ENCODE assay signal across 8 mouse cellular contexts in genomic region chr11:106254767-106255166, GRCm38 (mm10). TPM values are rescaled to one million over a fixed set of nuclear protein-coding genes. Genes with fewer than 3 reads are reported as not detected.
DNase-seq lines count a peak whose midpoint lies in the region; ATAC-seq and TF ChIP-seq lines count a peak whose summit lies in the region.

No protein-coding gene starts in this region.

- H3K4me3 ChIP-seq in lung, embryonic 16.5 days (ENCODE audit: low read length) = peak overlapping the region; percentile 96
- peak overlapping the region; percentile 89 for H3K4me3 ChIP-seq in limb, embryonic 14.5 days (replicated peaks; ENCODE audit: low read length)
- peak overlapping the region; percentile 82 for H3K4me3 ChIP-seq in stomach, embryonic 15.5 days (replicated peaks)

- WGBS in lung, embryonic 16.5 days = 10% methylated on average over 2 of the region's 2 CpGs
- 12% methylated on average over 2 of the region's 2 CpGs for WGBS in limb, embryonic 14.5 days
- WGBS in stomach, embryonic 15.5 days = 14% methylated on average over 2 of the region's 2 CpGs

- H3K36me3 ChIP-seq in lung, embryonic 16.5 days (ENCODE audit: control insufficient read depth, insufficient read depth, low read length) = peaks cover 41% of the 10 kb centered on the region
- H3K36me3 ChIP-seq in limb, embryonic 14.5 days (ENCODE audit: control insufficient read depth, insufficient read depth, low read length) = peaks cover 62% of the 10 kb centered on the region
- peaks cover 43% of the 10 kb centered on the region for H3K36me3 ChIP-seq in stomach, embryonic 15.5 days

- H3K27me3 ChIP-seq in lung, embryonic 16.5 days (ENCODE audit: control insufficient read depth, insufficient read depth, low read depth, low read length) = no peaks in the 10 kb centered on the region
- no peaks in the 10 kb centered on the region for H3K27me3 ChIP-seq in limb, embryonic 14.5 days (ENCODE audit: control insufficient read depth, insufficient read depth, low read length)
- H3K27me3 ChIP-seq in stomach, embryonic 15.5 days (replicated peaks) = no peaks in the 10 kb centered on the region

- H3K9ac ChIP-seq in lung, embryonic 16.5 days (ENCODE audit: low read length) = peak overlapping the region; percentile 91
- peak overlapping the region; percentile 80 for H3K9ac ChIP-seq in limb, embryonic 14.5 days (ENCODE audit: low read depth, low read length, severe bottlenecking)
- peak overlapping the region; percentile 42; the same call in 1 of the 2 replicates for H3K9ac ChIP-seq in stomach, embryonic 15.5 days

- H3K4me1 ChIP-seq in lung, embryonic 16.5 days (replicated peaks; ENCODE audit: control insufficient read depth, insufficient read depth, low read length) = peaks cover 14% of the 10 kb centered on the region
- peaks cover 16% of the 10 kb centered on the region for H3K4me1 ChIP-seq in limb, embryonic 14.5 days (ENCODE audit: control insufficient read depth, insufficient read depth, low read length)
- peaks cover 19% of the 10 kb centered on the region for H3K4me1 ChIP-seq in stomach, embryonic 15.5 days

- H3K9me3 ChIP-seq in lung, embryonic 16.5 days (ENCODE audit: control insufficient read depth, low read length) = no peaks in the 10 kb centered on the region
- H3K9me3 ChIP-seq in limb, embryonic 14.5 days (ENCODE audit: control insufficient read depth, low read length) = no peaks in the 10 kb centered on the region
- no peaks in the 10 kb centered on the region for H3K9me3 ChIP-seq in stomach, embryonic 15.5 days

- no peak overlapping the region for H3K27ac ChIP-seq in lung, embryonic 16.5 days (ENCODE audit: low read length)
- no peak overlapping the region for H3K27ac ChIP-seq in limb, embryonic 14.5 days (replicated peaks; ENCODE audit: low read depth, low read length)
- no peak overlapping the region for H3K27ac ChIP-seq in stomach, embryonic 15.5 days

- no peak for TF ChIP-seq POLR2A in limb, embryonic 14.5 days (IDR thresholded peaks at IDR 0.05; ENCODE audit: borderline replicate concordance, extremely low read depth, insufficient read depth, insufficient read length)

- peak; percentile 14 for DNase-seq in adrenal gland, adult 2 months
- DNase-seq in adrenal gland, postnatal 4 days (ENCODE audit: low spot score in 2 of 2) = no peak
- DNase-seq in lung, postnatal 14 days = no peak
- DNase-seq in limb, embryonic 14.5 days (ENCODE audit: low spot score) = no peak
- DNase-seq in gastrocnemius, postnatal 10 days = no peak
- no peak for DNase-seq in left cerebral cortex, postnatal 36 days (ENCODE audit: low spot score in 2 of 2)

- peak overlapping the region; percentile 85 for H3K4me2 ChIP-seq in lung, embryonic 16.5 days (ENCODE audit: low read depth, low read length)
- H3K4me2 ChIP-seq in limb, embryonic 14.5 days (replicated peaks; ENCODE audit: low read depth, low read length, severe bottlenecking) = peak overlapping the region; percentile 95
- H3K4me2 ChIP-seq in stomach, embryonic 15.5 days = peak overlapping the region; percentile 89

- no peak for ATAC-seq in lung, embryonic 16.5 days (ENCODE audit: low read depth)
- no peak for ATAC-seq in limb, embryonic 14.5 days (ENCODE audit: low FRiP score, low read depth)
- no peak for ATAC-seq in stomach, embryonic 15.5 days (ENCODE audit: insufficient read depth, low FRiP score, low read depth)

- intact Hi-C loops in left cerebral cortex, postnatal 36 days (cut with DNase I) = loop anchor here (5.0 kb wide), 1 partner anchor 37 kb away; the partner anchor contains the start of genes Ccdc47 and Ddx42

RNA-seq across cellular contexts. Expression of gene Ftsj3, which starts 1.1 kb away (rescaled TPM):
- total RNA-seq in adrenal gland, adult 2 months (2021) = 10 to 100 TPM; 49.8 to 53.1 TPM
- 16.2 and 22.5 TPM in 2 replicates for polyA plus RNA-seq in adrenal gland, adult 2 months (2012; rRNA removed)
- 10 to 100 TPM; 69.3 to 71.0 TPM for total RNA-seq in adrenal gland, postnatal 4 days (2021)
- polyA plus RNA-seq in lung, embryonic 16.5 days (2015; fragmentation: Nextera tagmentation; extraction: Ambion mirVana) = 42.9 and 48.7 TPM in 2 replicates
- 36.4 and 43.8 TPM in 2 replicates for polyA plus RNA-seq in limb, embryonic 14.5 days (2012; rRNA removed)
- 54.6 and 55.8 TPM in 2 replicates for polyA plus RNA-seq in limb, embryonic 14.5 days (2014; fragmentation: Nextera tagmentation; extraction: Ambion mirVana)
- 49.7 and 56.5 TPM in 2 replicates for polyA plus RNA-seq in stomach, embryonic 15.5 days (2015; fragmentation: Nextera tagmentation; extraction: Ambion mirVana)
- 10 to 100 TPM; 27.4 to 32.8 TPM for total RNA-seq in gastrocnemius, postnatal 10 days (2021)
- total RNA-seq in left cerebral cortex, postnatal 36 days (2021) = 10 to 100 TPM; 26.0 to 29.8 TPM

RNA-seq across cellular contexts. Expression of gene Psmc5, which starts 1.2 kb away (rescaled TPM):
- total RNA-seq in adrenal gland, adult 2 months (2021) = 100 to 1,000 TPM; 138 to 164 TPM
- polyA plus RNA-seq in adrenal gland, adult 2 months (2012; rRNA removed) = 12.4 and 12.9 TPM in 2 replicates
- 100 to 1,000 TPM; 131 to 138 TPM for total RNA-seq in adrenal gland, postnatal 4 days (2021)
- 242 and 250 TPM in 2 replicates for polyA plus RNA-seq in lung, embryonic 16.5 days (2015; fragmentation: Nextera tagmentation; extraction: Ambion mirVana)
- polyA plus RNA-seq in limb, embryonic 14.5 days (2012; rRNA removed) = 123 and 186 TPM in 2 replicates
- 244 and 253 TPM in 2 replicates for polyA plus RNA-seq in limb, embryonic 14.5 days (2014; fragmentation: Nextera tagmentation; extraction: Ambion mirVana)
- polyA plus RNA-seq in stomach, embryonic 15.5 days (2015; fragmentation: Nextera tagmentation; extraction: Ambion mirVana) = 242 and 266 TPM in 2 replicates
- total RNA-seq in gastrocnemius, postnatal 10 days (2021) = 100 to 1,000 TPM; 134 to 152 TPM
- total RNA-seq in left cerebral cortex, postnatal 36 days (2021) = 100 to 1,000 TPM; 183 to 198 TPM

RNA-seq across cellular contexts. Expression of gene Smarcd2, which starts 18.0 kb away (rescaled TPM):
- 10 to 100 TPM; 64.5 to 80.6 TPM for total RNA-seq in adrenal gland, adult 2 months (2021)
- 112 and 121 TPM in 2 replicates for polyA plus RNA-seq in adrenal gland, adult 2 months (2012; rRNA removed)
- 100 to 1,000 TPM; 104 to 117 TPM for total RNA-seq in adrenal gland, postnatal 4 days (2021)
- polyA plus RNA-seq in lung, embryonic 16.5 days (2015; fragmentation: Nextera tagmentation; extraction: Ambion mirVana) = 69.3 and 71.4 TPM in 2 replicates
- polyA plus RNA-seq in limb, embryonic 14.5 days (2012; rRNA removed) = 184 and 203 TPM in 2 replicates
- 114 and 130 TPM in 2 replicates for polyA plus RNA-seq in limb, embryonic 14.5 days (2014; fragmentation: Nextera tagmentation; extraction: Ambion mirVana)
- 70.2 and 78.3 TPM in 2 replicates for polyA plus RNA-seq in stomach, embryonic 15.5 days (2015; fragmentation: Nextera tagmentation; extraction: Ambion mirVana)
- 10 to 100 TPM; 23.6 to 27.3 TPM for total RNA-seq in gastrocnemius, postnatal 10 days (2021)
- total RNA-seq in left cerebral cortex, postnatal 36 days (2021) = 10 to 100 TPM; 17.2 to 20.6 TPM

RNA-seq across cellular contexts. Expression of gene Tcam1, which starts 21.7 kb away (rescaled TPM):
- total RNA-seq in adrenal gland, adult 2 months (2021) = under 1 TPM; 0.10 to 0.26 TPM
- not detected in 2 replicates for polyA plus RNA-seq in adrenal gland, adult 2 months (2012; rRNA removed)
- total RNA-seq in adrenal gland, postnatal 4 days (2021) = under 1 TPM; 0.25 to 0.34 TPM
- 0.26 and 0.29 TPM in 2 replicates for polyA plus RNA-seq in lung, embryonic 16.5 days (2015; fragmentation: Nextera tagmentation; extraction: Ambion mirVana)
- polyA plus RNA-seq in limb, embryonic 14.5 days (2012; rRNA removed) = 0.78 and 1.0 TPM in 2 replicates
- polyA plus RNA-seq in limb, embryonic 14.5 days (2014; fragmentation: Nextera tagmentation; extraction: Ambion mirVana) = 0.22 and 0.66 TPM in 2 replicates
- polyA plus RNA-seq in stomach, embryonic 15.5 days (2015; fragmentation: Nextera tagmentation; extraction: Ambion mirVana) = 0.27 and 0.28 TPM in 2 replicates
- total RNA-seq in gastrocnemius, postnatal 10 days (2021) = under 1 TPM; 0.09 to 0.21 TPM
- total RNA-seq in left cerebral cortex, postnatal 36 days (2021) = under 1 TPM; 0.15 to 0.25 TPM

RNA-seq across cellular contexts. Expression of gene Ddx42, which starts 38.0 kb away (rescaled TPM):
- total RNA-seq in adrenal gland, adult 2 months (2021) = 10 to 100 TPM; 46.6 to 51.0 TPM
- polyA plus RNA-seq in adrenal gland, adult 2 months (2012; rRNA removed) = 7.0 and 9.2 TPM in 2 replicates
- total RNA-seq in adrenal gland, postnatal 4 days (2021) = 10 to 100 TPM; 74.4 to 76.2 TPM
- polyA plus RNA-seq in lung, embryonic 16.5 days (2015; fragmentation: Nextera tagmentation; extraction: Ambion mirVana) = 70.2 and 72.9 TPM in 2 replicates
- polyA plus RNA-seq in limb, embryonic 14.5 days (2012; rRNA removed) = 35.3 and 50.4 TPM in 2 replicates
- polyA plus RNA-seq in limb, embryonic 14.5 days (2014; fragmentation: Nextera tagmentation; extraction: Ambion mirVana) = 63.9 and 73.3 TPM in 2 replicates
- 58.1 and 66.2 TPM in 2 replicates for polyA plus RNA-seq in stomach, embryonic 15.5 days (2015; fragmentation: Nextera tagmentation; extraction: Ambion mirVana)
- total RNA-seq in gastrocnemius, postnatal 10 days (2021) = 10 to 100 TPM; 30.1 to 35.8 TPM
- 10 to 100 TPM; 63.0 to 68.0 TPM for total RNA-seq in left cerebral cortex, postnatal 36 days (2021)
